9 mouse cellular contexts compared by ENCODE assay signal in genomic region chr7:128705735-128706134, GRCm38 (mm10). TPM values are rescaled to one million over a fixed set of nuclear protein-coding genes. Genes with fewer than 3 reads are reported as not detected.
A peak's percentile ranks its signal among the peaks of the same experiment; 100 is the strongest.
DNase-seq lines count a peak whose midpoint lies in the region; ATAC-seq lines count a peak whose summit lies in the region.
"Had no signal": no experiment of that assay in that cellular context is flagged by ENCODE, and none has a peak within 500 bp of the region (broad histone marks: within the 10 kb centered on the region; RNA-seq: fewer than 3 reads in every experiment).

No protein-coding gene starts in this region.

- H3K27me3 ChIP-seq in hindbrain, embryonic 14.5 days (ENCODE audit: control insufficient read depth, insufficient read depth, low read length) = no peaks in the 10 kb centered on the region

- no peaks in the 10 kb centered on the region for H3K4me1 ChIP-seq in hindbrain, embryonic 14.5 days (replicated peaks; ENCODE audit: control insufficient read depth, insufficient read depth, low read length)

- H3K9ac ChIP-seq in hindbrain, embryonic 14.5 days = no peak overlapping the region

- H3K4me3 ChIP-seq in hindbrain, embryonic 14.5 days (replicated peaks; ENCODE audit: low read length) = no peak overlapping the region
- H3K4me3 ChIP-seq: myocyte had no signal

- H3K36me3 ChIP-seq in hindbrain, embryonic 14.5 days (replicated peaks; ENCODE audit: control insufficient read depth, insufficient read depth) = peaks cover 94% of the 10 kb centered on the region

- peak; percentile 43 for DNase-seq in T-cell, adult 2 months (ENCODE audit: low spot score)
- peak; percentile 84 to 87 for DNase-seq in cerebellum, postnatal 10 days
- DNase-seq in frontal cortex, postnatal 10 days (ENCODE audit: low spot score in 2 of 2) = peak; percentile 30 to 68
- peak; percentile 83 for DNase-seq in hindbrain, embryonic 14.5 days (ENCODE audit: low spot score)
- peak; percentile 56 to 74 for DNase-seq in layer of hippocampus, postnatal 25 days (ENCODE audit: extremely low spot score in 1 of 2, low spot score in 1 of 2)
- DNase-seq in lung, postnatal 25 days (ENCODE audit: low spot score) = peak; percentile 63
- peak; percentile 46 for DNase-seq in retina, postnatal 7 days (ENCODE audit: low read depth, low spot score)
- peak; percentile 56 for DNase-seq in urinary bladder, postnatal 14 days (ENCODE audit: low spot score)

- peak; percentile 53; the same call in 1 of the 2 replicates for ATAC-seq in hindbrain, embryonic 14.5 days (ENCODE audit: low FRiP score)

- H3K4me2 ChIP-seq in hindbrain, embryonic 14.5 days (replicated peaks) = no peak overlapping the region

- 28% methylated on average over 4 of the region's 4 CpGs for WGBS in hindbrain, embryonic 14.5 days

- H3K27ac ChIP-seq in hindbrain, embryonic 14.5 days = no peak overlapping the region

- no peaks in the 10 kb centered on the region for H3K9me3 ChIP-seq in hindbrain, embryonic 14.5 days (ENCODE audit: control insufficient read depth, low read length)

RNA-seq across cellular contexts. Expression of gene Mcmbp, which starts 34.6 kb away (rescaled TPM):
- 50.9 and 52.2 TPM in 2 replicates for polyA plus RNA-seq in hindbrain, embryonic 14.5 days (2014; fragmentation: Nextera tagmentation; extraction: Ambion mirVana)
- total RNA-seq in layer of hippocampus, postnatal 25 days (2021) = 10 to 100 TPM; 26.0 to 27.2 TPM

RNA-seq across cellular contexts. Expression of gene Sec23ip, which starts 39.0 kb away (rescaled TPM):
- polyA plus RNA-seq in hindbrain, embryonic 14.5 days (2014; fragmentation: Nextera tagmentation; extraction: Ambion mirVana) = 34.8 and 37.7 TPM in 2 replicates
- total RNA-seq in layer of hippocampus, postnatal 25 days (2021) = 10 to 100 TPM; 44.5 to 51.1 TPM
